Mouse (Mus musculus) C2C12 (cell line): ENCODE measurements around the gene Tmem135. TPM values are rescaled to one million over a fixed set of nuclear protein-coding genes. Genes with fewer than 3 reads are reported as not detected.
"Not testable (repeated sequence)": the region's sequence is repeated elsewhere in the genome, so short reads cannot be mapped to it uniquely, and the experiment has no call there.

Experiments
- H3K27me3 ChIP-seq: one replicate; pipeline ENCODE4 v1.6.1; 2011; ENCODE audit not compliant: control insufficient read depth, insufficient read depth, insufficient read length
- H3K36me3 ChIP-seq: one replicate; pipeline ENCODE4 v1.6.1; 2011; ENCODE audit not compliant: control insufficient read depth, insufficient read depth
- H3K4me3 ChIP-seq: one replicate; pipeline ENCODE4 v1.5.1; 2011; ENCODE audit warnings: mild to moderate bottlenecking, control low read depth; ENCODE audit not compliant: poor library complexity, insufficient read depth, severe bottlenecking
- H3K79me2 ChIP-seq: one replicate; pipeline ENCODE4 v1.6.1; 2011; ENCODE audit not compliant: control insufficient read depth, insufficient read depth
- H3K79me3 ChIP-seq: one replicate; pipeline ENCODE4 v1.6.1; 2011; ENCODE audit warnings: low read depth, control low read depth
- H3ac ChIP-seq: one replicate; pipeline ENCODE3; 2011; ENCODE audit warnings: low read depth; ENCODE audit not compliant: control insufficient read depth, insufficient read length
- CEBPB ChIP-seq: IDR thresholded peaks from one replicate; pipeline ENCODE4 v1.6.1; 2011; ENCODE audit warnings: low read depth, mild to moderate bottlenecking, control low read depth, moderate library complexity
- CTCF ChIP-seq: IDR thresholded peaks from one replicate; pipeline ENCODE4 v1.5.1; 2011; ENCODE audit not compliant: control insufficient read depth, insufficient read depth, insufficient read length
- FOSL1 ChIP-seq: IDR thresholded peaks from one replicate; pipeline ENCODE4 v1.8.0; 2011; ENCODE audit warnings: mild to moderate bottlenecking, low read length; ENCODE audit not compliant: poor library complexity, insufficient read depth, severe bottlenecking
- MAX ChIP-seq: IDR thresholded peaks from one replicate; pipeline ENCODE4 v1.6.1; 2011; ENCODE audit warnings: mild to moderate bottlenecking, control low read depth
- MYOD1 ChIP-seq: IDR thresholded peaks from one replicate; pipeline ENCODE4 v1.6.1; 2011; ENCODE audit warnings: low read depth; ENCODE audit not compliant: control insufficient read depth, insufficient read length
- MYOG ChIP-seq: IDR thresholded peaks from one replicate; pipeline ENCODE4 v1.6.1; 2011; ENCODE audit not compliant: control insufficient read depth, insufficient read length; ENCODE audit errors: extremely low read depth
- USF1 ChIP-seq: IDR thresholded peaks from one replicate; pipeline ENCODE4 v1.6.1; 2011; ENCODE audit warnings: low read depth, mild to moderate bottlenecking, control low read depth, moderate library complexity
- polyA plus RNA-seq: library from polyadenylated mRNA; unstranded; fragments of >200 nt; fragmentation: generic; extraction: Trizol; gene quantifications from one replicate; pipeline ENCODE4 v1.2.1, GENCODE M21; 2012; ENCODE audit warnings: missing spikeins

Tmem135 gene
- polyA plus RNA-seq, 1 experiment, result 4.5 TPM

DNA sequence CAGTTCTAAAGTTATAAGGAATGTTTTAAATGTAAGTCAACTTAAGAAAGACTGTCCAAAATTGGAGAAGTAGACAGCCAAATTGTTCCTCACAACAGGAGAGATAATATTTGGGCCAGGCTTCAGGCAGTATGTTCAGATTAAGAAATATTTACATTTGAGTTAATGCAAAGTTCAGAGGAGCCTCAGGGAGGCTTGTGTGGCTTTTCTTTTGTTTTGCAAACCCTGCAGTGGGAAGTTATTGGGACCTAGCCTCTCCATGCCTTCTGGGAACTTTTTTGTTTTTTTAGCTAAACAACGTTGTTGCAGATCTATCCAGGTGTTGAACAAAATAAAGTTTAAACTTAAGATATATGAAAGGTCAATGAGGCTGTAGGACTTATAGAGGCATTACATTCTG lies 84.7 kb downstream of the Tmem135 start:
- Histone ChIP-seq H3ac (no peak overlapping the region), H3K79me3 (peaks cover 6% of the 10 kb centered on the region), H3K4me3 (no peak overlapping the region), H3K36me3 (no peaks in the 10 kb centered on the region), H3K79me2 (no peaks in the 10 kb centered on the region), H3K27me3 (no peaks in the 10 kb centered on the region)
- no peak for TF ChIP-seq USF1
- TF ChIP-seq MYOG, result no peak
- no peak for TF ChIP-seq FOSL1
- no peak for TF ChIP-seq CEBPB
- no peak for TF ChIP-seq MYOD1
- TF ChIP-seq CTCF, result no peak
- TF ChIP-seq MAX, result no peak

DNA sequence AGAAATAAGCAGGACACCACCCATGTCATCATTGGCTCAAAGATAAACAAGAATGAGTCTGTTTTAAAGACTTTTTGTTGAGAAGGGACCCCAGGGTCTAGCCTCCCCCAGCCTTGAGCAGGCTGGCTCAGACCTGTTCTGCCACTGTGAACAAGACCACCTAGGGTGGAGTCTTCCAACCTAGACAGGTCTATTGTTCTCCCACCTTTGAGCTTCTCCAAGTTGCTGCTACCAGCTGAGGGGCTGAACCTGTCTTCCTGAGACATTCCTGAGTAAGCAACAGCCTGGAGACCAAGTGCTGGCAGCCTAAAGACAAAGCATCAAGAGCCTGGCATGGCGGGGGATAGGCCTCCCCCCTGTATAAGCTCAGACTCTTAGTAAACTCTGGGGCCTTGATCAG lies 86.9 kb downstream of the Tmem135 start:
- not testable (repeated sequence) for H3K79me3 ChIP-seq, H3K4me3 ChIP-seq, H3K27me3 ChIP-seq, H3K36me3 ChIP-seq, H3K79me2 ChIP-seq, H3ac ChIP-seq

DNA sequence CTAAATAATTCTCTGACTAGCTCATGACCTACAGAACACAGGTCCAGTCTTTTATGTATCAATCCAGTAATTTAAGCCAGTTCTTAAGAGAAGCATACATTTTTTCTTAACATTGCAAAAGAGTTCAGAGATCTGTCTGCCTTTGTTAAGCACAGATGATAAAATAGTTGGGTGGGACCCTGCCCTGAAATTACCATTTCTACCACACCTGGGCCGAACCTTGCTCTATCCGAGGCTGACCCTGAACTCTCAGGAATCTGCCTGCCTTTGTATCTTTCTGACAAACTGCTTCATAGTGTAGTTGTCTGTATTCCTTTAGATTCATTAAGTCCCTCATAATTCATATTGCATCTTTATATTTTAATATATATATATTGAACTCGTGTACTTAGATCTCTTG lies 87.9 kb downstream of the Tmem135 start:
- Histone ChIP-seq H3K4me3 (no peak overlapping the region), H3K27me3 (no peaks in the 10 kb centered on the region), H3K79me2 (no peaks in the 10 kb centered on the region), H3K79me3 (peaks cover 2% of the 10 kb centered on the region), H3K36me3 (no peaks in the 10 kb centered on the region), H3ac (no peak overlapping the region)
- TF ChIP-seq CTCF (no peak), MYOD1 (no peak), USF1 (no peak), MAX (no peak), CEBPB (no peak), FOSL1 (no peak), MYOG (no peak)

DNA sequence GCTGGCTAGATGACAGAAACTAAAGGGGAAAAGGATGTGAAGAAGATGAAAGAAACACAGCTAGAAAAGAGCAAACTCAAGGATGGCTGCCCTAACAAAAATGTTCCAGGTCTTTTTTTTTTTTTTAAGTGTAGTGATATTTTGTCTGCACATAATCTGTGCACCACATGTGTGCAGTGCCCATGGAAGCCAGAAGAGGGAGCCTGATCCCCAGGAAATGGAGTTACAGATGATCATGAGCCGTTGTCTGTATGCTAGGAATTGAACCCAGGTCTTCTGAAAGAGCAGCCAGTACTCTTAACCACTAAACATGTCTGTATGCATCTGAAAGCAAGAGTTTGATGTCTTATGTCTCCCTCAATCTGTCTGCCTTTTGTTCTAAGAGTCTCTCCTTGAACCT lies 92.5 kb downstream of the Tmem135 start:
- Histone ChIP-seq H3K79me2 (no peaks in the 10 kb centered on the region), H3K36me3 (no peaks in the 10 kb centered on the region), H3ac (no peak overlapping the region), H3K79me3 (peaks cover 2% of the 10 kb centered on the region), H3K4me3 (no peak overlapping the region), H3K27me3 (no peaks in the 10 kb centered on the region)
- TF ChIP-seq FOSL1, result no peak

DNA sequence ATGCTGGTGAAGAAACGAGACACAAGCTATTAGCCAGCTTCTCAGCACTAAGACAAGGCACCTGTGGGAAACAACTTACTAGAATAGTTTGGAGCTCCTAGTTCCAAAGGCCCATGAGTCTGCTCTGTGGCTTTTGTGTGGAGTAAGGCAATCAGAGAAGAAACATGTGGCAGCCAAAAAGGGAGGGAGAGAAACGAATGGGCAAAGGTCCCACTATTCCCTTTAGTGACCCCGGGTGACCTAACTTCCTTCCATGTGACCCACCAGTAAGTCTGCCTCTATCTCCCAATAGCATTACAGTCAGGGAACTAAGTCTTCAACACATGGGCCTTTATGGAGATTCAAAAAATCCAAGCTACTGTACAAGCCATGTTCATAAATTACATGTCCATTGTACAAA lies 95.1 kb downstream of the Tmem135 start:
- TF ChIP-seq CTCF (no peak), FOSL1 (no peak), MAX (no peak), MYOG (no peak), CEBPB (no peak), MYOD1 (no peak), USF1 (no peak)
- Histone ChIP-seq H3K79me3 (peaks cover 2% of the 10 kb centered on the region), H3ac (no peak overlapping the region), H3K36me3 (no peaks in the 10 kb centered on the region), H3K27me3 (no peaks in the 10 kb centered on the region), H3K79me2 (no peaks in the 10 kb centered on the region), H3K4me3 (no peak overlapping the region)

DNA sequence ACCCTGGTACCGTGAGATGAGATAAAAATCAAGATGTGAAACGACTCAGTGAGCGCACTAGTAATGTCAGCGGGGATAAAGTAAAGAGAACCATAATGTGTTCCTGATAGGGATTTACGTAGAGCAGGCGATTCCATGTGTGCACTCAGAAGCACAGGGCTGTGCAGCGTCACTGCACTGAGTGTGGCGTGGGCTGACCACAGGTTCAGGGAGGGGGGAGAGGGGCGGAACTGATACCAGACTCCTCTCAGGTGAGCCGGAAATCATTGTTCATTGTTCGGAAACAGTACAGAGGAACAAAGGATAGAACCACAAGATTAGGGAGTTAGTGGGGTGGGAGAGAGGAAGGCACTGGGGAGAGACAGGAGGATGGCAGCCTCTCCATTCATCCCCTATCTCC lies 95.8 kb downstream of the Tmem135 start:
- TF ChIP-seq FOSL1, result no peak
- TF ChIP-seq MYOD1, result no peak
- TF ChIP-seq USF1, result no peak
- Histone ChIP-seq H3K79me2 (no peaks in the 10 kb centered on the region), H3ac (no peak overlapping the region), H3K4me3 (no peak overlapping the region), H3K27me3 (no peaks in the 10 kb centered on the region), H3K79me3 (peaks cover 2% of the 10 kb centered on the region), H3K36me3 (no peaks in the 10 kb centered on the region)

DNA sequence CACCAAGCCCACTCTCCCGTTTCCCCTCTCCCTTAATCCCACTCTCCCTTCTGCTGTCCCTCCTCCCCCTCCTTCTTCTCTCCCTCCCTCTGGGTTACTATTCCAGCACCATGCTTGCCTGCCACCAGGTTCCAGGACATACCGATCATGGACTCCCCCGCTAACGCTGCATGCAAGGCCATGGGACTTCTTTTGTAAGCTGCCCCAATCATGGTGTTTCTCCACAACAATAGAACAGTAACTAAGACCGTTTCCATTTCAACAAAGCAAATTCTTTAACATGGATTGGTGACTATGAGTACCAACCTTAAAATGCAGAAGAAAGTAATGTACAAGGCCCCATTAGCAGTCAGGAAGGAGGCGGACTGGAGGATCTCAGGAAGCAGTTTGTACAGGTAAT lies 97.2 kb downstream of the Tmem135 start:
- Histone ChIP-seq H3ac (no peak overlapping the region), H3K36me3 (no peaks in the 10 kb centered on the region), H3K79me3 (peaks cover 2% of the 10 kb centered on the region), H3K4me3 (no peak overlapping the region), H3K27me3 (no peaks in the 10 kb centered on the region), H3K79me2 (no peaks in the 10 kb centered on the region)
- TF ChIP-seq FOSL1, result no peak
- no peak for TF ChIP-seq MYOD1
- no peak for TF ChIP-seq MAX
- TF ChIP-seq USF1, result no peak
- no peak for TF ChIP-seq MYOG
